Mouse (Mus musculus) monocyte, adult 5-6 weeks (primary cell): ENCODE measurements around the gene Cpeb2. TPM values are rescaled to one million over a fixed set of nuclear protein-coding genes. Genes with fewer than 3 reads are reported as not detected.

ENCODE experiments used
- ATAC-seq: fragments of 153-309, 156-312 bp; replicated peaks from 2 replicates; pipeline ENCODE4 v1.8.0; 2017; ENCODE audit warnings: mild to moderate bottlenecking; ENCODE audit not compliant: low TSS enrichment, insufficient number of reproducible peaks, severe bottlenecking, poor library complexity, low FRiP score
- total RNA-seq: library from RNA; stranded (forward); fragments of 200-1000, 200-491, 200-594 nt; gene quantifications from 3 replicates; pipeline ENCODE4 v1.2.3, GENCODE M21; 2017

Cpeb2 gene
- total RNA-seq, result 14.3 to 23.1 TPM (median 15.2 TPM) in 3 replicates

GRCm38 (mm10) chr5:43232480-43233315 lies at the start of gene Cpeb2:
TSS of gene Cpeb2 (plus strand) at chr5:43233170.
- ATAC-seq, result peak; percentile 27

GRCm38 (mm10) chr5:43183556-43183955 lies 49.4 kb upstream of the Cpeb2 start:
- ATAC-seq, result no peak

- ATAC-seq, result no peak
Observed at GRCm38 (mm10) chr5:43184834-43185233, 48.1 kb upstream of the Cpeb2 start.

- peak; percentile 84 for ATAC-seq
Observed at GRCm38 (mm10) chr5:43185478-43185877, 47.5 kb upstream of the Cpeb2 start.

GRCm38 (mm10) chr5:43200686-43201085 lies 32.3 kb upstream of the Cpeb2 start:
- no peak for ATAC-seq

- no peak for ATAC-seq
Observed at GRCm38 (mm10) chr5:43206495-43207053, 26.4 kb upstream of the Cpeb2 start.

GRCm38 (mm10) chr5:43217468-43217867 lies 15.5 kb upstream of the Cpeb2 start:
- ATAC-seq, result no peak

- ATAC-seq, result no peak
Observed at GRCm38 (mm10) chr5:43217987-43218846, 14.8 kb upstream of the Cpeb2 start.

- ATAC-seq, result no peak
Observed at GRCm38 (mm10) chr5:43218847-43219132, 14.2 kb upstream of the Cpeb2 start.

GRCm38 (mm10) chr5:43223359-43223758 lies 9.6 kb upstream of the Cpeb2 start:
- no peak for ATAC-seq

- no peak for ATAC-seq
Observed at GRCm38 (mm10) chr5:43224245-43224644, 8.7 kb upstream of the Cpeb2 start.

- no peak for ATAC-seq
Observed at GRCm38 (mm10) chr5:43226160-43226559, 6.8 kb upstream of the Cpeb2 start.

- no peak for ATAC-seq
Observed at GRCm38 (mm10) chr5:43227607-43228006, 5.4 kb upstream of the Cpeb2 start.

GRCm38 (mm10) chr5:43231061-43231460 lies 1.9 kb upstream of the Cpeb2 start:
- no peak for ATAC-seq

GRCm38 (mm10) chr5:43232149-43232479 lies 856 bp upstream of the Cpeb2 start:
- no peak for ATAC-seq

GRCm38 (mm10) chr5:43233316-43234181 lies 579 bp downstream of the Cpeb2 start:
- peak; percentile 77 for ATAC-seq

GRCm38 (mm10) chr5:43234321-43235185 lies 1.6 kb downstream of the Cpeb2 start:
- no peak for ATAC-seq

GRCm38 (mm10) chr5:43235186-43235785 lies 2.3 kb downstream of the Cpeb2 start:
- peak; percentile 15; the same call in 1 of the 2 replicates for ATAC-seq
